Mouse (Mus musculus): ENCODE data around the gene Bcl2l12. TPM values are rescaled to one million over a fixed set of nuclear protein-coding genes. Genes with fewer than 3 reads are reported as not detected.
"Not testable (repeated sequence)": the region's sequence is repeated elsewhere in the genome, so short reads cannot be mapped to it uniquely, and the experiment has no call there.

The Bcl2l12 gene
- 1 to 10 TPM; 8.4 to 8.5 TPM for total RNA-seq (2021)
- long read RNA-seq, experiment 1, transcript Bcl2l12-201 (7 exons, 1,075 nt): major isoform, 5 of 6 reads
- long read RNA-seq, experiment 1, partial matches to known transcripts: 1 of 6 reads
- long read RNA-seq, experiment 1, other reads (novel, unspliced or antisense): 0 of 6 reads
- long read RNA-seq, experiment 2, transcript Bcl2l12-201 (7 exons, 1,075 nt): major isoform, 7 of 12 reads
- long read RNA-seq, experiment 2, partial matches to known transcripts: 1 of 12 reads
- long read RNA-seq, experiment 2, other reads (novel, unspliced or antisense): 4 of 12 reads

GRCm38 (mm10) chr7:44998501-44998955 lies at the start of gene Bcl2l12:
Bcl2l12 (minus strand) TSS chr7:44998712.
- DNase-seq (ENCODE audit: low spot score): peak; percentile 43

GRCm38 (mm10) chr7:45047491-45047890 lies 49.0 kb upstream of the Bcl2l12 start:
- no peak for DNase-seq (ENCODE audit: low spot score)

- no peak for DNase-seq (ENCODE audit: low spot score)
Measured at GRCm38 (mm10) chr7:45046853-45047350, 48.4 kb upstream of the Bcl2l12 start.

- DNase-seq (ENCODE audit: low spot score): no peak
Measured at GRCm38 (mm10) chr7:45045741-45046140, 47.2 kb upstream of the Bcl2l12 start.

GRCm38 (mm10) chr7:45043307-45043706 lies 44.8 kb upstream of the Bcl2l12 start:
- no peak for DNase-seq (ENCODE audit: low spot score)

GRCm38 (mm10) chr7:45040851-45041250 lies 42.3 kb upstream of the Bcl2l12 start:
- peak; percentile 80 for DNase-seq (ENCODE audit: low spot score)

GRCm38 (mm10) chr7:45038411-45038810 lies 39.9 kb upstream of the Bcl2l12 start:
- no peak for DNase-seq (ENCODE audit: low spot score)

- peak; percentile 43 for DNase-seq (ENCODE audit: low spot score)
Measured at GRCm38 (mm10) chr7:45037720-45038361, 39.3 kb upstream of the Bcl2l12 start.

- DNase-seq (ENCODE audit: low spot score): no peak
Measured at GRCm38 (mm10) chr7:45036702-45037101, 38.2 kb upstream of the Bcl2l12 start.

- DNase-seq (ENCODE audit: low spot score): no peak
Measured at GRCm38 (mm10) chr7:45035631-45036030, 37.1 kb upstream of the Bcl2l12 start.

GRCm38 (mm10) chr7:45033722-45034359 lies 35.3 kb upstream of the Bcl2l12 start:
- no peak for DNase-seq (ENCODE audit: low spot score)

- DNase-seq (ENCODE audit: low spot score): no peak
Measured at GRCm38 (mm10) chr7:45030857-45031256, 32.3 kb upstream of the Bcl2l12 start.

- DNase-seq (ENCODE audit: low spot score): no peak
Measured at GRCm38 (mm10) chr7:45029995-45030394, 31.5 kb upstream of the Bcl2l12 start.

- DNase-seq (ENCODE audit: low spot score): no peak
Measured at GRCm38 (mm10) chr7:45028351-45028750, 29.8 kb upstream of the Bcl2l12 start.

GRCm38 (mm10) chr7:45027761-45028160 lies 29.2 kb upstream of the Bcl2l12 start:
- no peak for DNase-seq (ENCODE audit: low spot score)

GRCm38 (mm10) chr7:45026256-45026655 lies 27.7 kb upstream of the Bcl2l12 start:
- DNase-seq (ENCODE audit: low spot score): no peak

GRCm38 (mm10) chr7:45025601-45026220 lies 27.2 kb upstream of the Bcl2l12 start:
- DNase-seq (ENCODE audit: low spot score): peak; percentile 69

GRCm38 (mm10) chr7:45024281-45025248 lies 26.1 kb upstream of the Bcl2l12 start:
- no peak for DNase-seq (ENCODE audit: low spot score)

GRCm38 (mm10) chr7:45023711-45024110 lies 25.2 kb upstream of the Bcl2l12 start:
- DNase-seq (ENCODE audit: low spot score): not testable (repeated sequence)

GRCm38 (mm10) chr7:45020225-45020624 lies 21.7 kb upstream of the Bcl2l12 start:
- DNase-seq (ENCODE audit: low spot score): no peak

Measured in gastrocnemius, adult 18-20 months (tissue).